Mouse (Mus musculus) lung, embryonic 14.5 days (tissue): ENCODE data around the gene Gbf1. TPM values are rescaled to one million over a fixed set of nuclear protein-coding genes. Genes with fewer than 3 reads are reported as not detected.

ENCODE experiments used
- ATAC-seq: fragments of 200-750 bp; cut with Nextera tagmentation; 2 replicates; pipeline ENCODE4 v1.8.0; 2017; ENCODE audit warnings: mild to moderate bottlenecking, moderate TSS enrichment, moderate library complexity; ENCODE audit not compliant: insufficient read depth
- DNase-seq: peaks from one replicate; pipeline ENCODE4 v3.0.0-alpha.2; 2015
- H3K27ac ChIP-seq: fragments of 300-500 bp; sonication (generic); 2 replicates; pipeline ENCODE4 v1.5.1; 2014; ENCODE audit warnings: low read depth, mild to moderate bottlenecking, moderate library complexity
- H3K27me3 ChIP-seq: fragments of 300-500 bp; sonication (generic); 2 replicates; pipeline ENCODE4 v1.6.1; 2014; ENCODE audit warnings: low read length, control low read depth; ENCODE audit not compliant: insufficient read depth
- H3K36me3 ChIP-seq: fragments of 300-500 bp; sonication (generic); 2 replicates; pipeline ENCODE4 v1.6.1; 2014; ENCODE audit warnings: control low read depth; ENCODE audit not compliant: insufficient read depth
- H3K4me1 ChIP-seq: fragments of 300-500 bp; sonication (generic); 2 replicates; pipeline ENCODE4 v1.6.1; 2014; ENCODE audit warnings: antibody characterized with exemption, control low read depth; ENCODE audit not compliant: insufficient read depth
- H3K4me2 ChIP-seq: fragments of 300-500 bp; sonication (generic); 2 replicates; pipeline ENCODE4 v1.6.1; 2014; ENCODE audit warnings: mild to moderate bottlenecking
- H3K4me3 ChIP-seq: fragments of 300-500 bp; sonication (generic); 2 replicates; pipeline ENCODE4 v1.5.1; 2014; ENCODE audit warnings: low read depth, low read length
- H3K9ac ChIP-seq: fragments of 300-500 bp; sonication (generic); 2 replicates; pipeline ENCODE4 v1.6.1; 2014
- H3K9me3 ChIP-seq: fragments of 300-500 bp; sonication (generic); 2 replicates; pipeline ENCODE4 v1.6.1; 2016; ENCODE audit warnings: low read depth, low read length, control low read depth
- CTCF ChIP-seq: IDR thresholded peaks from 2 replicates; pipeline ENCODE4 v1.5.1; 2016; ENCODE audit warnings: antibody characterized with exemption, low read depth
- WGBS: fragments of 180-500 bp; shearing (Covaris S2); extraction: QIAGEN DNeasy Blood & Tissue Kit; methylation state at CpG from one replicate; pipeline ENCODE4 v1.1.7; 2014; 5-methylcytosine and 5-hydroxymethylcytosine counted together
- polyA plus RNA-seq: library from polyadenylated mRNA; unstranded; fragments of >200 nt; fragmentation: Nextera tagmentation; extraction: Ambion mirVana; gene quantifications from 2 replicates; pipeline ENCODE4 v1.2.1, GENCODE M21; 2014

Gene Gbf1
- polyA plus RNA-seq, 1 experiment from 2014 or later, result 66.4 TPM

GRCm38 (mm10) chr19:46320076-46320785 lies 167.9 kb downstream of the Gbf1 start:
- Histone ChIP-seq H3K4me3 (no peak overlapping the region), H3K9me3 (no peaks in the 10 kb centered on the region), H3K9ac (no peak overlapping the region), H3K4me1 (no peaks in the 10 kb centered on the region), H3K27me3 (peaks cover 93% of the 10 kb centered on the region), H3K36me3 (no peaks in the 10 kb centered on the region), H3K4me2 (no peak overlapping the region), H3K27ac (no peak overlapping the region)
- whole genome bisulfite sequencing, result 73% methylated on average over 8 of the region's 8 CpGs
- no peak for TF ChIP-seq CTCF
- DNase-seq (no peak), ATAC-seq (no peak)

GRCm38 (mm10) chr19:46321101-46321943 lies 169.0 kb downstream of the Gbf1 start:
- 26% methylated on average over 6 of the region's 6 CpGs for WGBS
- Histone ChIP-seq H3K4me3 (no peak overlapping the region), H3K9me3 (no peaks in the 10 kb centered on the region), H3K4me2 (no peak overlapping the region), H3K36me3 (no peaks in the 10 kb centered on the region), H3K27me3 (peaks cover 95% of the 10 kb centered on the region), H3K4me1 (no peaks in the 10 kb centered on the region), H3K27ac (no peak overlapping the region), H3K9ac (no peak overlapping the region)
- DNase-seq (no peak), ATAC-seq (no peak)
- TF ChIP-seq CTCF, result no peak

DNA sequence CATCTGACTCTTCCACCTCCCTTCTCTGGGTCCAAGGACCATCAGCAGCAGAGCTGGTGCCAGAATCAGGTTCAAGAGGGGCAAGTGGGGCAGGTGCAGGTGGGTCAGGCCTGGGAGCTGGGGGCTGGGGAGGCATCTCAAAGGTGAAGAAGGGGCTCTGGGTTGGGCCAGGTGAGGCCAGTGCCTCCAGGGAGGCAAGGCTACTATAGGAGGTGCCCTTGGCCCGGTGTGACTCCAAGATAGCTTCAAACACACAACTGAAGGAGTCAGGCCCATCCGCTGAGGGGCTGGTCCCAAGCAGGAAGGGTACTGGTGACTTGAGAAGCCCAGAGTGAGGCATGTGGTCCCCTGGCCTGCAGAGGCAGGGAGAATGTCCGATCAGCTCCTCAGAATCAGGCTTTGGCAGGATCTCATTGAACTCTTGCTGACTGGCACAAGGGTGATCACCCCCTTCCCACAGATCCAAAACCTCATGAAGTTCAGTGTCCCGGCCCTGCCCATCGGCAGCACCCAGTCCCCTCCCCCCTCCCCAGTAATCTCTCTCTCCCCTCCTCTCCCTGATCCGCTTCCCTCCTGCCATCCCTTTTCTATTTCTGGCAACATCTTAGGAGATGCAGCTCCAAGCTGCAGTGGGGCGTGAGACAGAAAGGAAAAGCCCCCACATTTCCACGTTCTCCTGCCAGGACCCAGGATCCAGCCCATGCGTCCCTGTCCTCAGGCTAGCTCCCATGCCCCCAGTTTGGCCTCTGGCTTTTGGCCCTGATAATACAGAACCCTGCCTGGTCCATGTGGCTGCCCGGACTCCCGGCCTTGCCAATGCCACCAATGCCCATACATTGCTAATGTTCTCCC lies 170.1 kb downstream of the Gbf1 start:
- 40% methylated on average over 11 of the region's 11 CpGs for WGBS

GRCm38 (mm10) chr19:46322996-46323572 lies 170.8 kb downstream of the Gbf1 start:
- H3K9me3 ChIP-seq, result no peaks in the 10 kb centered on the region
- DNase-seq (no peak), ATAC-seq (no peak)
- peaks cover 7% of the 10 kb centered on the region; the same call in 1 of the 2 replicates for H3K4me1 ChIP-seq
- WGBS, result 64% methylated on average over 13 of the region's 13 CpGs
- TF ChIP-seq CTCF, result no peak
- H3K27me3 ChIP-seq, result peaks cover 93% of the 10 kb centered on the region
- H3K27ac ChIP-seq, result no peak overlapping the region
- H3K36me3 ChIP-seq, result no peaks in the 10 kb centered on the region
- no peak overlapping the region for H3K4me3 ChIP-seq
- no peak overlapping the region for H3K9ac ChIP-seq
- H3K4me2 ChIP-seq, result no peak overlapping the region

More for the DNA sequence above, 170.1 kb downstream of the Gbf1 start:
- no peak for TF ChIP-seq CTCF
- Histone ChIP-seq H3K4me3 (no peak overlapping the region), H3K4me1 (peaks cover 2% of the 10 kb centered on the region; the same call in 1 of the 2 replicates), H3K27me3 (peaks cover 95% of the 10 kb centered on the region), H3K27ac (no peak overlapping the region), H3K36me3 (no peaks in the 10 kb centered on the region), H3K4me2 (no peak overlapping the region), H3K9me3 (no peaks in the 10 kb centered on the region), H3K9ac (no peak overlapping the region)
- ATAC-seq (no peak), DNase-seq (no peak)

- WGBS, result 65% methylated on average over 5 of the region's 5 CpGs
- Histone ChIP-seq H3K4me3 (no peak overlapping the region), H3K36me3 (no peaks in the 10 kb centered on the region), H3K4me2 (no peak overlapping the region), H3K27me3 (peaks cover 86% of the 10 kb centered on the region), H3K9me3 (no peaks in the 10 kb centered on the region), H3K4me1 (peaks cover 7% of the 10 kb centered on the region; the same call in 1 of the 2 replicates), H3K9ac (no peak overlapping the region), H3K27ac (no peak overlapping the region)
- DNase-seq, result no peak
- no peak for TF ChIP-seq CTCF
- no peak for ATAC-seq
These were observed 171.4 kb downstream of the Gbf1 start for GRCm38 (mm10) chr19:46323716-46324115.

DNA sequence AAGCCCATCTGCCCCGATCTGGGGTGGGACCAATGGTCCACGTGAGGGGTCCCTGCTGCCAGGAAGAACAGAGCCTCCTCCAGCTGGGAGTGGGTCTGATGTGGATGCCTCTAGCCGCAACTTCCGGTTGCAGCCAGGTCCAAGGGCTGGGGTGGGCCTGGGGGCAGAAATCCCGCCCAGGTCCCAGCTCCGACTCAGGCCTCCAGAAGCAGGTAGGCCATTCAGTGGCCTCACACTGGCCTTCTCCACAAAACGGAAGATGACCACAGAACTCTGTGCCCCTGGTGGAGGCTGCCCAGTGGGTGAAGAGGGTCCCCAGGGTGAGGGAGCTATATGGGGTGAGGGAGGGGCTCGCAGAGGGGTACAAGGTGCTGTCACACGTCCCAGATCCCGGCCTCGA lies 172.1 kb downstream of the Gbf1 start:
- no peak overlapping the region for H3K4me2 ChIP-seq
- DNase-seq (no peak), ATAC-seq (no peak)
- TF ChIP-seq CTCF, result no peak
- H3K9ac ChIP-seq, result no peak overlapping the region
- H3K27ac ChIP-seq, result no peak overlapping the region
- peaks cover 12% of the 10 kb centered on the region for H3K4me1 ChIP-seq
- 48% methylated on average over 11 of the region's 11 CpGs for WGBS
- H3K36me3 ChIP-seq, result no peaks in the 10 kb centered on the region
- no peaks in the 10 kb centered on the region for H3K9me3 ChIP-seq
- peaks cover 80% of the 10 kb centered on the region for H3K27me3 ChIP-seq
- H3K4me3 ChIP-seq, result no peak overlapping the region
